21 mouse cellular contexts compared by ENCODE assay signal in the genomic region with DNA sequence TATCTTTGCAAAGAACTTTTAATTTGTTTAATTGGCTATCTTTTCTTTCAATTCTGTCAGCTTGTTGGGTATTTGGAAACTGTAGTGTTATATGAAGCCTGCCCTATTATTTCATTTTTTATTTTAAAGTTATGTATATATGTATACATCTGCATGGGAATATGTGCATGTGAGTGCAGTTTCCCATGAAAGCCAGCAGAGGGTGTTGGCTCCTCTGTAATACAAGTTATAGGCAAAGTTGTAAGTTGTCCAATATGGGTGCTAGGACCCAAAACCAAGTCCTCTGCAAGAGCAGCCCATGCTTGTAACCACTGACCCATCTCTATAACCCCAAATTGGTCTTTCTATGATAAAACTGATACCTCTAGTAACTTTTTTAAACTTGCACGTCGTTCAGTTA. TPM values are rescaled to one million over a fixed set of nuclear protein-coding genes. Genes with fewer than 3 reads are reported as not detected.
DNase-seq lines count a peak whose midpoint lies in the region; ATAC-seq and TF ChIP-seq lines count a peak whose summit lies in the region.
"Had no signal": no experiment of that assay in that cellular context is flagged by ENCODE, and none has a peak within 500 bp of the region (broad histone marks: within the 10 kb centered on the region; RNA-seq: fewer than 3 reads in every experiment).

No protein-coding gene starts in this region.

- H3K4me3 ChIP-seq in liver, postnatal 0 days (ENCODE audit: low read depth, low read length) = no peak overlapping the region
- H3K4me3 ChIP-seq in liver, embryonic 12.5 days = no peak overlapping the region
- H3K4me3 ChIP-seq: forebrain, embryonic 15.5 days; heart, embryonic 13.5 days had no signal

- H3K4me2 ChIP-seq in liver, postnatal 0 days (ENCODE audit: low read depth, low read length) = no peak overlapping the region
- H3K4me2 ChIP-seq in liver, embryonic 12.5 days = no peak overlapping the region
- H3K4me2 ChIP-seq: forebrain, embryonic 15.5 days; heart, embryonic 13.5 days had no signal

- no peak for TF ChIP-seq EP300 in liver, postnatal 0 days (IDR thresholded peaks at IDR 0.05; ENCODE audit: low read depth)

- H3K9me3 ChIP-seq in liver, postnatal 0 days (ENCODE audit: low read length) = no peaks in the 10 kb centered on the region
- H3K9me3 ChIP-seq in liver, embryonic 12.5 days (replicated peaks) = no peaks in the 10 kb centered on the region
- H3K9me3 ChIP-seq: forebrain, embryonic 15.5 days; heart, embryonic 13.5 days had no signal

- no peaks in the 10 kb centered on the region for H3K27me3 ChIP-seq in liver, postnatal 0 days (ENCODE audit: insufficient read depth, low read length)
- H3K27me3 ChIP-seq in liver, embryonic 12.5 days (replicated peaks) = no peaks in the 10 kb centered on the region
- H3K27me3 ChIP-seq: forebrain, embryonic 15.5 days; heart, embryonic 13.5 days had no signal

- WGBS in liver, postnatal 0 days (ENCODE audit: insufficient replicate concordance) = 84% methylated on average over 2 of the region's 2 CpGs
- 72% methylated on average over 2 of the region's 2 CpGs for WGBS in liver, embryonic 12.5 days (ENCODE audit: insufficient replicate concordance)

- no peak overlapping the region for H3K9ac ChIP-seq in liver, postnatal 0 days (replicated peaks)
- H3K9ac ChIP-seq in liver, embryonic 12.5 days = no peak overlapping the region
- H3K9ac ChIP-seq: forebrain, embryonic 15.5 days; heart, embryonic 13.5 days had no signal

- DNase-seq in liver, postnatal 0 days = no peak
- peak; percentile 26 for DNase-seq in A20 (ENCODE audit: low read depth, low spot score)
- DNase-seq in ES-CJ7 (ENCODE audit: low read depth, low spot score) = peak; percentile 7
- DNase-seq in induced T-regulatory cell, adult 2 months (ENCODE audit: low read depth) = peak; percentile 14
- no peak for DNase-seq in urinary bladder, adult 2 months (ENCODE audit: low spot score)
- DNase-seq: adrenal gland, postnatal 14 days; cerebellum, adult 8-10 months; gastrocnemius, postnatal 10 days; heart, postnatal 14 days; kidney, adult 18-20 months; kidney, postnatal 10 days; layer of hippocampus, postnatal 36 days; lung, adult 18-20 months; thymus, adult 2 months; thymus, postnatal 4 days had no signal

- H3K4me1 ChIP-seq in liver, postnatal 0 days (ENCODE audit: insufficient read depth) = no peaks in the 10 kb centered on the region
- H3K4me1 ChIP-seq in liver, embryonic 12.5 days = no peaks in the 10 kb centered on the region
- H3K4me1 ChIP-seq: forebrain, embryonic 15.5 days; heart, embryonic 13.5 days had no signal

- TF ChIP-seq CTCF in liver, postnatal 0 days (IDR thresholded peaks at IDR 0.05; ENCODE audit: low read depth) = peak; percentile 33

- no peak overlapping the region for H3K27ac ChIP-seq in liver, postnatal 0 days (ENCODE audit: low read depth)
- H3K27ac ChIP-seq in liver, embryonic 12.5 days = no peak overlapping the region
- H3K27ac ChIP-seq: forebrain, embryonic 15.5 days; heart, embryonic 13.5 days; hindbrain, postnatal 0 days had no signal

- no peaks in the 10 kb centered on the region for H3K36me3 ChIP-seq in liver, postnatal 0 days (replicated peaks; ENCODE audit: insufficient read depth, low read length)
- H3K36me3 ChIP-seq in liver, embryonic 12.5 days = no peaks in the 10 kb centered on the region
- H3K36me3 ChIP-seq: forebrain, embryonic 15.5 days had no signal

- no peak for ATAC-seq in liver, postnatal 0 days
- ATAC-seq in liver, embryonic 12.5 days = no peak
- ATAC-seq in activated CD4-positive, CD25-positive, alpha-beta regulatory T cell, adult 4 months = no peak
- ATAC-seq: forebrain, embryonic 15.5 days; hindbrain, postnatal 0 days; midbrain, embryonic 16.5 days had no signal

RNA-seq across cellular contexts. Expression of a gene that starts 38.8 kb away (rescaled TPM):
- polyA plus RNA-seq in liver, postnatal 0 days (2015; fragmentation: Nextera tagmentation; extraction: Ambion mirVana) = 11.1 and 11.9 TPM in 2 replicates
- 13.2 and 13.5 TPM in 2 replicates for polyA plus RNA-seq in liver, embryonic 12.5 days (2016; fragmentation: Nextera tagmentation; extraction: Ambion mirVana)
- 19.7 and 26.7 TPM in 2 replicates for polyA plus RNA-seq in urinary bladder, adult 2 months (2012; rRNA removed)
- 10 to 100 TPM; 11.6 to 17.8 TPM for polyA plus RNA-seq in activated CD4-positive, CD25-positive, alpha-beta regulatory T cell, adult 4 months (2017; shearing (Covaris generic))

Comparison
In these comparisons a context has a peak if more than half of its experiments do, and no peak if none do; other contexts are left out.
1. DNase-seq: peak in A20 (single experiment), ES-CJ7 (single experiment) and induced T-regulatory cell, adult 2 months (single experiment); none in liver, postnatal 0 days (single experiment) and urinary bladder, adult 2 months (single experiment).